Mouse (Mus musculus) stomach, postnatal 0 days (tissue): ENCODE data around the gene Slc25a36. TPM values are rescaled to one million over a fixed set of nuclear protein-coding genes. Genes with fewer than 3 reads are reported as not detected.

Source experiments
- ATAC-seq: fragments of 200-750 bp; cut with Nextera tagmentation; 2 replicates; pipeline ENCODE4 v1.8.0; 2017; ENCODE audit not compliant: low FRiP score, low TSS enrichment
- DNase-seq: peaks from one replicate; pipeline ENCODE4 v3.0.0-alpha.2; 2016; ENCODE audit warnings: low spot score
- H3K27ac ChIP-seq: fragments of 300-500 bp; sonication (generic); replicated peaks from 2 replicates; pipeline ENCODE4 v1.5.1; 2014; ENCODE audit warnings: mild to moderate bottlenecking, control low read depth
- H3K27me3 ChIP-seq: fragments of 300-500 bp; sonication (generic); 2 replicates; pipeline ENCODE4 v1.6.1; 2014; ENCODE audit warnings: low read length; ENCODE audit not compliant: control insufficient read depth, insufficient read depth
- H3K36me3 ChIP-seq: fragments of 300-500 bp; sonication (generic); 2 replicates; pipeline ENCODE4 v1.6.1; 2014; ENCODE audit warnings: low read length, mixed read lengths; ENCODE audit not compliant: control insufficient read depth, insufficient read depth
- H3K4me1 ChIP-seq: fragments of 300-500 bp; sonication (generic); replicated peaks from 2 replicates; pipeline ENCODE4 v1.6.1; 2014; ENCODE audit warnings: antibody characterized with exemption; ENCODE audit not compliant: control insufficient read depth, insufficient read depth
- H3K4me2 ChIP-seq: fragments of 300-500 bp; sonication (generic); replicated peaks from 2 replicates; pipeline ENCODE4 v1.6.1; 2014; ENCODE audit warnings: low read depth, mild to moderate bottlenecking, control low read depth, moderate library complexity
- H3K4me3 ChIP-seq: fragments of 300-500 bp; sonication (generic); 2 replicates; pipeline ENCODE4 v1.5.1; 2014; ENCODE audit warnings: low read depth, low read length, control low read depth
- H3K9ac ChIP-seq: fragments of 300-500 bp; sonication (generic); 2 replicates; pipeline ENCODE4 v1.6.1; 2014; ENCODE audit warnings: mild to moderate bottlenecking, low read length, control low read depth, mixed read lengths
- H3K9me3 ChIP-seq: fragments of 300-500 bp; sonication (generic); 2 replicates; pipeline ENCODE4 v1.6.1; 2016; ENCODE audit warnings: low read length; ENCODE audit not compliant: control insufficient read depth
- CTCF ChIP-seq: IDR thresholded peaks from 2 replicates; pipeline ENCODE4 v1.5.1; 2016; ENCODE audit warnings: antibody characterized with exemption, low read depth, mild to moderate bottlenecking, moderate library complexity
- EP300 ChIP-seq: optimal IDR thresholded peaks from 2 replicates; pipeline ENCODE3; 2016; ENCODE audit warnings: antibody characterized with exemption
- WGBS: fragments of 180-500 bp; shearing (Covaris S2); extraction: QIAGEN DNeasy Blood & Tissue Kit; methylation state at CpG from one replicate; pipeline ENCODE4 v1.1.7; 2014; 5-methylcytosine and 5-hydroxymethylcytosine counted together
- polyA plus RNA-seq: library from polyadenylated mRNA; unstranded; fragments of >200 nt; fragmentation: Nextera tagmentation; extraction: Ambion mirVana; gene quantifications from 2 replicates; pipeline ENCODE4 v1.2.1, GENCODE M21; 2015

Gene Slc25a36
- polyA plus RNA-seq, 1 experiment from 2014 or later: 26.3 TPM

GRCm38 (mm10) chr9:97145351-97145750 lies 34.4 kb upstream of the Slc25a36 start:
- DNase-seq: no peak

GRCm38 (mm10) chr9:97143416-97143815 lies 32.5 kb upstream of the Slc25a36 start:
- H3K9me3 ChIP-seq: no peaks in the 10 kb centered on the region
- no peak for TF ChIP-seq CTCF
- no peak for TF ChIP-seq EP300
- ATAC-seq: no peak
- DNase-seq: no peak
- no peak overlapping the region for H3K27ac ChIP-seq
- no peak overlapping the region for H3K4me2 ChIP-seq
- no peak overlapping the region for H3K9ac ChIP-seq
- no peaks in the 10 kb centered on the region for H3K4me1 ChIP-seq
- H3K27me3 ChIP-seq: no peaks in the 10 kb centered on the region
- 94% methylated on average over 5 of the region's 5 CpGs for WGBS
- H3K4me3 ChIP-seq: no peak overlapping the region
- no peaks in the 10 kb centered on the region for H3K36me3 ChIP-seq

More at GRCm38 (mm10) chr9:97145351-97145750, 34.4 kb upstream of the Slc25a36 start:
- no peak overlapping the region for H3K4me3 ChIP-seq
- no peak for ATAC-seq
- no peaks in the 10 kb centered on the region for H3K4me1 ChIP-seq
- no peaks in the 10 kb centered on the region for H3K36me3 ChIP-seq
- H3K27ac ChIP-seq: no peak overlapping the region
- H3K27me3 ChIP-seq: no peaks in the 10 kb centered on the region
- H3K9me3 ChIP-seq: no peaks in the 10 kb centered on the region
- TF ChIP-seq CTCF (no peak), EP300 (no peak)
- no peak overlapping the region for H3K4me2 ChIP-seq
- H3K9ac ChIP-seq: no peak overlapping the region
- WGBS: 74% methylated on average over 6 of the region's 6 CpGs

- no peak overlapping the region for H3K4me3 ChIP-seq
- no peak overlapping the region for H3K27ac ChIP-seq
- H3K27me3 ChIP-seq: no peaks in the 10 kb centered on the region
- H3K9ac ChIP-seq: no peak overlapping the region
- DNase-seq: no peak
- 90% methylated on average over 1 of the region's 1 CpGs for WGBS
- H3K4me2 ChIP-seq: no peak overlapping the region
- H3K9me3 ChIP-seq: no peaks in the 10 kb centered on the region
- no peaks in the 10 kb centered on the region for H3K4me1 ChIP-seq
- no peak for TF ChIP-seq EP300
- TF ChIP-seq CTCF: no peak
- ATAC-seq: no peak
- no peaks in the 10 kb centered on the region for H3K36me3 ChIP-seq
Observed at GRCm38 (mm10) chr9:97142558-97142957, 31.6 kb upstream of the Slc25a36 start.

GRCm38 (mm10) chr9:97141723-97142122 lies 30.8 kb upstream of the Slc25a36 start:
- no peaks in the 10 kb centered on the region for H3K27me3 ChIP-seq
- 41% methylated on average over 2 of the region's 2 CpGs for WGBS
- no peak for TF ChIP-seq CTCF
- no peak for TF ChIP-seq EP300
- H3K9ac ChIP-seq: no peak overlapping the region
- H3K4me3 ChIP-seq: no peak overlapping the region
- no peaks in the 10 kb centered on the region for H3K4me1 ChIP-seq
- no peak for DNase-seq
- H3K9me3 ChIP-seq: no peaks in the 10 kb centered on the region
- no peaks in the 10 kb centered on the region for H3K36me3 ChIP-seq
- H3K4me2 ChIP-seq: no peak overlapping the region
- H3K27ac ChIP-seq: no peak overlapping the region
- no peak for ATAC-seq

GRCm38 (mm10) chr9:97140145-97140932 lies 29.4 kb upstream of the Slc25a36 start:
- H3K27me3 ChIP-seq: no peaks in the 10 kb centered on the region
- H3K36me3 ChIP-seq: no peaks in the 10 kb centered on the region
- no peak overlapping the region for H3K4me2 ChIP-seq
- ATAC-seq: peak; percentile 54
- no peak for DNase-seq
- H3K4me3 ChIP-seq: no peak overlapping the region
- 68% methylated on average over 10 of the region's 10 CpGs for WGBS
- H3K27ac ChIP-seq: no peak overlapping the region
- no peak overlapping the region for H3K9ac ChIP-seq
- TF ChIP-seq CTCF (no peak), EP300 (no peak)
- no peaks in the 10 kb centered on the region for H3K9me3 ChIP-seq
- no peaks in the 10 kb centered on the region for H3K4me1 ChIP-seq

GRCm38 (mm10) chr9:97137678-97138077 lies 26.7 kb upstream of the Slc25a36 start:
- no peak overlapping the region for H3K27ac ChIP-seq
- 86% methylated on average over 4 of the region's 4 CpGs for WGBS
- H3K36me3 ChIP-seq: no peaks in the 10 kb centered on the region
- no peak overlapping the region for H3K4me2 ChIP-seq
- H3K9me3 ChIP-seq: no peaks in the 10 kb centered on the region
- H3K9ac ChIP-seq: no peak overlapping the region
- DNase-seq (no peak), ATAC-seq (no peak)
- H3K4me3 ChIP-seq: no peak overlapping the region
- TF ChIP-seq CTCF: no peak
- TF ChIP-seq EP300: no peak
- H3K27me3 ChIP-seq: no peaks in the 10 kb centered on the region
- no peaks in the 10 kb centered on the region for H3K4me1 ChIP-seq
